Mouse (Mus musculus): ENCODE measurements around the gene Pacs1. TPM values are rescaled to one million over a fixed set of nuclear protein-coding genes. Genes with fewer than 3 reads are reported as not detected.

Gene Pacs1
- total RNA-seq, 2 experiments from 2014 or later, result 54.2 to 57.6 TPM

Small RNA genes lying within 50 kb of the gene (microRNA-seq; reads per million reads assigned to microRNA genes)
- 0 reads per million in 2 experiments for gene Gm27468

Other genes starting within 250 kb of the Pacs1 start
- gene Slc29a2, start 249.3 kb downstream of the Pacs1 start, total RNA-seq (2021), result 10 to 100 TPM; 14.2 to 17.6 TPM
- gene B4gat1, start 234.3 kb downstream of the Pacs1 start, total RNA-seq (2021), result 100 to 1,000 TPM; 131 to 132 TPM
- gene AC124502.3, start 234.2 kb downstream of the Pacs1 start, total RNA-seq (2021), result 1 to 10 TPM; 5.0 to 5.3 TPM
- gene Brms1, start 231.8 kb downstream of the Pacs1 start, total RNA-seq (2021), result 10 to 100 TPM; 19.2 to 21.4 TPM
- 100 to 1,000 TPM; 109 to 114 TPM for gene Rin1, start 222.6 kb downstream of the Pacs1 start, total RNA-seq (2021)
- gene Cd248, start 205.0 kb downstream of the Pacs1 start, total RNA-seq (2021), result 1 to 10 TPM; 4.3 to 5.1 TPM
- gene Tmem151a, start 187.6 kb downstream of the Pacs1 start, total RNA-seq (2021), result 100 to 1,000 TPM; 131 to 138 TPM
- gene Yif1a, start 184.6 kb downstream of the Pacs1 start, total RNA-seq (2021), result 10 to 100 TPM; 24.5 to 24.7 TPM
- 100 to 1,000 TPM; 754 to 774 TPM for gene Cnih2, start 174.6 kb downstream of the Pacs1 start, total RNA-seq (2021)
- gene Rab1b, start 166.0 kb downstream of the Pacs1 start, total RNA-seq (2021), result 100 to 1,000 TPM; 173 TPM
- gene Klc2, start 154.6 kb downstream of the Pacs1 start, total RNA-seq (2021), result 100 to 1,000 TPM; 214 to 222 TPM
- 100 to 1,000 TPM; 201 to 202 TPM for gene Sf3b2, start 22.3 kb upstream of the Pacs1 start, total RNA-seq (2021)
- gene Gal3st3, start 25.2 kb upstream of the Pacs1 start, total RNA-seq (2021), result 100 to 1,000 TPM; 114 to 129 TPM
- not detected for gene Catsper1, start 62.6 kb upstream of the Pacs1 start, total RNA-seq (2021)
- 1 to 10 TPM; 6.1 to 6.7 TPM for gene Cst6, start 76.5 kb upstream of the Pacs1 start, total RNA-seq (2021)
- 10 to 100 TPM; 19.5 to 23.7 TPM for gene Eif1ad, start 93.6 kb upstream of the Pacs1 start, total RNA-seq (2021)
- gene Banf1, start 94.0 kb upstream of the Pacs1 start, total RNA-seq (2021), result 10 to 100 TPM; 85.3 to 93.2 TPM
- gene Sart1, start 115.6 kb upstream of the Pacs1 start, total RNA-seq (2021), result 10 to 100 TPM; 83.7 to 99.3 TPM
- gene Tsga10ip, start 129.4 kb upstream of the Pacs1 start, total RNA-seq (2021), result not detected
- gene Drap1, start 151.9 kb upstream of the Pacs1 start, total RNA-seq (2021), result 100 to 1,000 TPM; 278 to 311 TPM
- gene AI837181, start 152.0 kb upstream of the Pacs1 start, total RNA-seq (2021), result 10 to 100 TPM; 68.2 to 71.1 TPM
- gene Fosl1, start 174.4 kb upstream of the Pacs1 start, total RNA-seq (2021), result not detected
- 10 to 100 TPM; 32.9 to 35.9 TPM for gene Ccdc85b, start 184.8 kb upstream of the Pacs1 start, total RNA-seq (2021)
- 100 to 1,000 TPM in 1 of 2 experiments, 10 to 100 TPM in 1; 99.4 to 110 TPM for gene Fibp, start 187.5 kb upstream of the Pacs1 start, total RNA-seq (2021)
- not detected for gene Ctsw, start 195.4 kb upstream of the Pacs1 start, total RNA-seq (2021)
- 10 to 100 TPM; 11.0 to 11.6 TPM for gene Efemp2, start 200.8 kb upstream of the Pacs1 start, total RNA-seq (2021)
- 10 to 100 TPM; 33.2 to 38.2 TPM for gene Mus81, start 215.3 kb upstream of the Pacs1 start, total RNA-seq (2021)
- gene Cfl1, start 217.3 kb upstream of the Pacs1 start, total RNA-seq (2021), result 1,000 to 10,000 TPM; 1,427 to 1,527 TPM
- 1 to 10 TPM; 4.5 to 9.2 TPM for gene 1700020D05Rik, start 230.7 kb upstream of the Pacs1 start, total RNA-seq (2021)
- 10 to 100 TPM; 78.0 to 86.5 TPM for gene Snx32, start 237.4 kb upstream of the Pacs1 start, total RNA-seq (2021)

All from layer of hippocampus, postnatal 25 days (tissue).